Mouse (Mus musculus) bone marrow, adult 2 months (tissue): ENCODE results near the gene Tube1. TPM values are rescaled to one million over a fixed set of nuclear protein-coding genes. Genes with fewer than 3 reads are reported as not detected.
"Not testable (repeated sequence)": the region's sequence is repeated elsewhere in the genome, so short reads cannot be mapped to it uniquely, and the experiment has no call there.

ENCODE experiments used
- H3K27ac ChIP-seq: fragments of 200-500 bp; 2 replicates; pipeline ENCODE4 v1.5.1; 2012; ENCODE audit warnings: low read depth, mild to moderate bottlenecking, control low read depth, inconsistent platforms, low read length; ENCODE audit not compliant: control insufficient read depth, poor library complexity, insufficient read depth
- H3K4me1 ChIP-seq: fragments of 200-500 bp; 2 replicates; pipeline ENCODE4 v1.6.1; 2011; ENCODE audit warnings: low read length; ENCODE audit not compliant: control insufficient read depth, insufficient read depth
- H3K4me3 ChIP-seq: fragments of 200-500 bp; replicated peaks from 2 replicates; pipeline ENCODE3; 2011; ENCODE audit warnings: mild to moderate bottlenecking, low read depth, low read length, control low read depth; ENCODE audit not compliant: control insufficient read depth
- CTCF ChIP-seq: fragments of 200-500 bp; IDR thresholded peaks from 2 replicates; pipeline ENCODE4 v1.5.1; 2011; ENCODE audit warnings: low read length, control low read depth; ENCODE audit not compliant: control insufficient read depth, insufficient read depth
- POLR2A ChIP-seq: fragments of 200-500 bp; IDR thresholded peaks from 2 replicates; pipeline ENCODE4 v1.6.1; 2011; ENCODE audit warnings: low read depth, mild to moderate bottlenecking, control low read depth, low read length, borderline replicate concordance; ENCODE audit not compliant: control insufficient read depth
- WGBS: fragments of 180-500 bp; shearing (Covaris S2); methylation state at CpG from one replicate; pipeline ENCODE4 v1.1.7; 2018; 5-methylcytosine and 5-hydroxymethylcytosine counted together
- polyA plus RNA-seq: library from polyadenylated mRNA; stranded (reverse); fragments of >200 nt; gene quantifications from 2 replicates; pipeline ENCODE4 v1.2.4, GENCODE M21; 2011; ENCODE audit warnings: low replicate concordance; ENCODE audit not compliant: missing spikeins, insufficient read depth, insufficient read length

Tube1 gene
- polyA plus RNA-seq, 1 experiment = 2.2 TPM

GRCm38 (mm10) chr10:39171603-39172539, 38.1 kb downstream of the Tube1 start:
- Histone ChIP-seq H3K4me3 (peak overlapping the region; percentile 70), H3K4me1 (peaks cover 4% of the 10 kb centered on the region; the same call in 1 of the 2 replicates), H3K27ac (peak overlapping the region; percentile 77; the same call in 1 of the 2 replicates)
- 19% methylated on average over 26 of the region's 26 CpGs for WGBS
- TF ChIP-seq POLR2A (no peak), CTCF (peak; percentile 75; the same call in 1 of the 2 replicates)

DNA sequence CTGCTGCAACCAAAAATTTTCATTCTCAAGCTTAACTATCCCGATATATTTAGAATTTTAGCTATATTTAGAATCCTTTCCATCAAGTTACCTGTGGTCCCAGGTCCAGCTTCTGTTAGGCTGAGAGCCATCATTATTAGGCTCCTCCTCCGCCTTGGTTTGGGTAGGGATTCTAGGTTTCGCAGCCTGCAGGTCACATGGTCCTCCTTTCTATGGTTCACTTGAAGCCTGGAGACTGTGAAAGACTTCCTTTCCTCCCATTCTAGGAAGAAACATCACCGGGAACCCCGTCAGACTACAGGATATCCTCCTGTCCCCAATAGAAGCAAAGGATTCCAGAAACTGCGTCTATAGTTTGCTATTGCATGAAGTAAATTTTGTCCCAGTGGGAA, 38.8 kb downstream of the Tube1 start:
- H3K27ac ChIP-seq = no peak overlapping the region
- H3K4me3 ChIP-seq = no peak overlapping the region
- no peak for TF ChIP-seq POLR2A
- no peak for TF ChIP-seq CTCF
- H3K4me1 ChIP-seq = peaks cover 4% of the 10 kb centered on the region; the same call in 1 of the 2 replicates
- 56% methylated on average over 6 of the region's 6 CpGs for WGBS

- TF ChIP-seq POLR2A = no peak
- TF ChIP-seq CTCF = no peak
- no peak overlapping the region for H3K27ac ChIP-seq
- no peak overlapping the region for H3K4me3 ChIP-seq
- WGBS = 27% methylated on average over 13 of the region's 13 CpGs
- peaks cover 4% of the 10 kb centered on the region; the same call in 1 of the 2 replicates for H3K4me1 ChIP-seq
Observed at GRCm38 (mm10) chr10:39173077-39173476, 39.3 kb downstream of the Tube1 start.

GRCm38 (mm10) chr10:39176981-39177380, 43.2 kb downstream of the Tube1 start:
- H3K27ac ChIP-seq = no peak overlapping the region
- H3K4me1 ChIP-seq = peaks cover 1% of the 10 kb centered on the region; the same call in 1 of the 2 replicates
- WGBS = 70% methylated on average over 5 of the region's 5 CpGs
- TF ChIP-seq POLR2A (no peak), CTCF (no peak)
- no peak overlapping the region for H3K4me3 ChIP-seq

- Histone ChIP-seq H3K4me1 (no peaks in the 10 kb centered on the region), H3K4me3 (no peak overlapping the region), H3K27ac (no peak overlapping the region)
- 81% methylated on average over 8 of the region's 8 CpGs for WGBS
- TF ChIP-seq POLR2A (no peak), CTCF (no peak)
Observed at GRCm38 (mm10) chr10:39184864-39185544, 51.2 kb downstream of the Tube1 start.

- no peak overlapping the region for H3K27ac ChIP-seq
- no peak overlapping the region for H3K4me3 ChIP-seq
- WGBS = 83% methylated on average over 4 of the region's 4 CpGs
- H3K4me1 ChIP-seq = no peaks in the 10 kb centered on the region
- no peak for TF ChIP-seq CTCF
- TF ChIP-seq POLR2A = no peak
Observed at GRCm38 (mm10) chr10:39185545-39185906, 51.8 kb downstream of the Tube1 start.

DNA sequence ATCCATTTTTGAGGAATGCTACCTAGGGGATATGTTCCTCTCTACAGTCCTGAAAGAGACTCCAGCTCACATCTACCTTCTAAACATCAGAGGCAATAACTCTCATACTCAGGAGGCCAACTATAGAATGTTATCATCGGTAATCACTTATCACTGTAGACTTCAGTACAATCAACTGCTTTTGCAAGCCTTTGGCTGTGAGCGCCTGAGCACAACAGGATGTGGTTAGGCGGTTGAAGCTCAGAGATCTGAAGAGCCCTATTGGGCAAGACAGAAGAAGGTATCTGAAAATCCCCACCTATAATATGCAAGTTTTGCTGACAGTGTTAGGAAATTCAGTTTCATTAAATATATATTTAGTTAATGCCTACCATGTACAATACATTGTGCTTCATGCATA, 58.9 kb downstream of the Tube1 start:
- TF ChIP-seq CTCF (no peak), POLR2A (no peak)
- Histone ChIP-seq H3K4me1 (no peaks in the 10 kb centered on the region; the same call in 1 of the 2 replicates), H3K4me3 (no peak overlapping the region), H3K27ac (no peak overlapping the region; the same call in 1 of the 2 replicates)
- WGBS = 8% methylated on average over 3 of the region's 3 CpGs

GRCm38 (mm10) chr10:39198216-39198615, 64.4 kb downstream of the Tube1 start:
- WGBS = 88% methylated on average over 11 of the region's 11 CpGs
- not testable (repeated sequence) for H3K4me3 ChIP-seq, H3K27ac ChIP-seq, H3K4me1 ChIP-seq

Other genes with a start within 250 kb of the Tube1 start
- gene Lama4, start 168.5 kb upstream of the Tube1 start, polyA plus RNA-seq = 1.1 and 1.5 TPM in 2 replicates
- gene Fam229b, start 62 bp upstream of the Tube1 start, polyA plus RNA-seq = not detected in 2 replicates
- gene Ccn6, start 29.8 kb downstream of the Tube1 start, polyA plus RNA-seq = not detected in 2 replicates
- 17.0 and 32.3 TPM in 2 replicates for gene Fyn, start 234.9 kb downstream of the Tube1 start, polyA plus RNA-seq